Mouse (Mus musculus) urinary bladder, postnatal 4 days (tissue): Measurements from ENCODE around the gene Oaz1.
A peak's percentile ranks its signal among the peaks of the same experiment; 100 is the strongest.

ENCODE experiments used
- DNase-seq, 2 experiments: peaks; one replicate each; pipeline ENCODE4 v3.0.0; 2021 to 2022; ENCODE audit warnings: low spot score in 2 of 2

Gene Oaz1

DNA sequence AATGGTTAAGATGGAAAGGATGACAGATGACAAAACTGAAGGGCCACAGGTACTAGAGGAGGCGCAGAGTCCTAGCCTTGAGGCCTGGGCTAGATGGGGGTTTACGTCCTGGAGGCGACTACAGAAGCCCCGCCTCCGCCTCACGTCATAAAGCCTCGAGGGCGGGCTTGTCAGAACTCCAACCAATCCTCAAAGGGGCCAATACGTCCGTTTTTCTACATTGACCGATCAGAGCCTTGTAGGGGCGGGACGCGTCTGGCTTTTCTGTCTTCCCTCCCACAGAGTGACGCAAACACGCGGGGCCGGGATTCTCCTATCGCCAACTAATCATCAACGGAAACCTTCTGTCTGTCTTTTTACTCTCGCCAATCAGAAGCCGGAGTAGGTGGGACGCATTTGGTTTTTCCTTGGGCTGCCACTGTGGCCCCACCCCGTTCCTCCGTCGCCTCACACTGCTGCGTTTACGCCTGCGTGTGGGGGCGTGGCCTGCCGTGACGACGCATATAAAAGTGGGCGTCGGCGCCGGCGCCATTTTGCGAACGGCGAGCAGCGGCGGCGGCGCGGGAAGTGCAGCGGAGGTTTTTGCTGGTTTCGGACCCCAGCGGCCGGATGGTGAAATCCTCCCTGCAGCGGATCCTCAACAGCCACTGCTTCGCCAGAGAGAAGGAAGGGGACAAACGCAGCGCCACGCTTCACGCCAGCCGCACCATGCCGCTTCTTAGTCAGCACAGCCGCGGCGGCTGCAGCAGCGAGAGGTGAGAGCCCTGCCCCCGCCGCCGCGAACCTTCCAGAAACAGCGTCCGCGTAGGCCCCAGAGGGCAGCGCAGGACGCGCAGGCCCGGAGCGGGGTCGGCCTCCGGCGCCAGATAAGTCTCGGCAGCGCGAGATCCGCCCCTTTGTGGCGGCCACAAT lies at the start of gene Oaz1:
TSS of gene Oaz1 (plus strand) at position 506 of the 912 bp plus-strand sequence.
- peak; percentile 97 to 98 for DNase-seq

DNA sequence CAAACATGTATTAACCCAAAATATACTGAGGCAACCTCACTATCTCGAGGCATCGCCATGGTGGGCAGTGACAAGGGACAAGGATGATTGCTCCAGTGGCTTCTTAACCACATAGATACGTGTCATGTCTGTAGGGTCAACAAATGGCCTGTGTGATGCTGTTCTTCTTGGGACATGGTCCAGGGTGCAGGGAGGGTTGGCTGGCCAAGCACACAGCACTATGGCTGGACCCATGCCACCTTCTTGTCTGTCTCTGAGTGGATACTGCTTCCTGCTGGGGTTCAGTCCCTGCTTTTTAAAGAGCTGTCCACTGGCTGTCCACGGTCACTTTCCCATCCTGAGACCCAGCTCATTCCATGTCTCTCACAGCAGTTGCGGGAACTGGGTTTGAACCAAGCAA lies 49.3 kb upstream of the Oaz1 start:
- no peak for DNase-seq

DNA sequence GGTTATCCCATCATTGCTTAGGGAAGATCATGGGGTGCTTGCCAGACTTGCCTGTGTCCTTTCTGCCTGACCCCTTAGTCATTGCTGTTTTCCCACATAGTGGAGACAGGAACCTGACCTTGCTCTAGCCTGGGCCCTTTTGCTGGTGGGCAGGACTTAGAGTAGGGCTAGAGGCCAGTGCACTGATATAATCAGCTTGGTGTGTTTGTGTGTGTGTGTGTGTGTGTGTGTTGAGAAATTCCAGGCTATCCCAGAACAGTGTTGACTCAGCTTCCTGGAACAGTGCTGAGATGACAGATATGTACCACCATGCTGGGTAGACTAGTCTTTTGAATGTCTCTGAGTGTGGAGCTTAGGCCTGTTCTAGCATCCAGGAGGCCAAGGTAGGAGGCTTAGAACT lies 46.9 kb upstream of the Oaz1 start:
- no peak for DNase-seq

DNA sequence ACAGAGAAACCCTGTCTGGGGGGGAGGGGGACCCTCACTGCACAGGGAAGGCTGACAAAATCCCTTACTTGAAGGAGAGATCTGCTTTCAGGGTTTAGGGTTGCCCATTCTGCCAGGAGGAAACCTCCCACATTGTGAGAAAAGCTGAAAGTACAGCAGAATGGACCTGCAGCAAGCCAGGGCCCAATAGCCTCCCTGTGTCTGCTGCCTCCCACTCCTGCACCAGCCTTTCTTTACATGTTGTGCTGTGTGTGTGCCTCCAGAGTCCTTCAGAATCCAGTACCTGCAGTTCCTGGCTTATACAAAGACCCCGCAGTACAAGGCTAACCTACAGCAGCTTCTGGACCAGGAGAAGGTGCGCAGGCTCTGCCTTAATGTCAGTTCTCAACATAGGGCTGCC lies 42.2 kb upstream of the Oaz1 start:
- no peak for DNase-seq

DNA sequence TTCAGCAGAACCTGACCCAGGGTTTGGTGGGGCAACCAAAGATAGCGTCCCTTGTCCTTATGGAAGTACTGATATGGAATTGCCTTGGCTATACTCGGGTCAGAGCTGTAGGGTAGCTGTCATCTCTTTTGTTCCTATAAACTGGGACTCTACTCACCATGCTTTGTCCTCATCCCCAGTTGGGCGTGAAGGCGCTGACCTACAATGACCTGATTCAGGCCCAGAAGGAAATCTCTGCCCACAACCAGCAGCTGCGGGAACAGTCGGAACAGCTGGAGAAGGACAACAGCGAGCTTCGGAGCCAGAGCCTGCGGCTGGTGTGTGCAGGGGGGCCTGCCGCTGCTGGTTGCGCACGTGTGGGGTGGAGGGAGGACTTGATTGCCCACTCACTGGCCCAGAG lies 41.6 kb upstream of the Oaz1 start:
- no peak for DNase-seq

DNA sequence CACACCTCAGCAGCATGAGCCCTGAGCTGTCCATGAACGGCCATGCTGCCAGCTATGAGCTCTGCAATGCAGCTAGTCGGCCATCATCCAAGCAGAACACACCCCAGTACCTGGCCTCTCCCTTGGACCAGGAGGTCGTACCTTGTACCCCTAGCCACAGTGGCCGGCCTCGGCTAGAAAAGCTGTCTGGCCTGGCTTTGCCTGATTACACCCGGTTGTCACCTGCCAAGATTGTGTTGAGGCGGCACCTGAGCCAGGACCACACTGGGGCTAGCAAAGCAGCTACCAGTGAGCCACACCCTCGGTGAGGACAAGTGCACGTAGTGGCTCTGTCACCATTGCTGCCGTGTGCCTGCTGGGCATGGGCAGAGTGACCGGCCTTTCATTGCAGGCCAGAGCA lies 40.5 kb upstream of the Oaz1 start:
- DNase-seq = no peak

DNA sequence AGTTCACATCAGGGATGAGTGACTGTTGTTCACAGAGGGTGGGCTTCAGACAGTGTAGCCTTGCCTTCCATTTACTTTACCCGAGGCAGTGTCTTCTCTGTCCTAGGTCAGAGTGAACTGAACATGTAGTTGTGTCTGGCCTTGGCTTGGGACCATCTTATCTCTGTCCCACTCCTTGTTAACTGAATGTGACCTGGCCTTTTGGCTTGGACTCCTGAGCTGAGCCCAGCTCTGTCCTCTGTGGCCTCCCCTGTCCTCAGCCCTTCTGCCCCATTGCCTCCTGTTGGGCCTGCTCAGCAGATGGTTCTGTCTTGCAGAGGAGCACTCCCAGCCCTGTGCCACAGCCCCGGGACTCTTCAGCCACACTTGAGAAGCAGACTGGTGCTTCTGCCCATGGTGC lies 38.9 kb upstream of the Oaz1 start:
- DNase-seq = no peak

DNA sequence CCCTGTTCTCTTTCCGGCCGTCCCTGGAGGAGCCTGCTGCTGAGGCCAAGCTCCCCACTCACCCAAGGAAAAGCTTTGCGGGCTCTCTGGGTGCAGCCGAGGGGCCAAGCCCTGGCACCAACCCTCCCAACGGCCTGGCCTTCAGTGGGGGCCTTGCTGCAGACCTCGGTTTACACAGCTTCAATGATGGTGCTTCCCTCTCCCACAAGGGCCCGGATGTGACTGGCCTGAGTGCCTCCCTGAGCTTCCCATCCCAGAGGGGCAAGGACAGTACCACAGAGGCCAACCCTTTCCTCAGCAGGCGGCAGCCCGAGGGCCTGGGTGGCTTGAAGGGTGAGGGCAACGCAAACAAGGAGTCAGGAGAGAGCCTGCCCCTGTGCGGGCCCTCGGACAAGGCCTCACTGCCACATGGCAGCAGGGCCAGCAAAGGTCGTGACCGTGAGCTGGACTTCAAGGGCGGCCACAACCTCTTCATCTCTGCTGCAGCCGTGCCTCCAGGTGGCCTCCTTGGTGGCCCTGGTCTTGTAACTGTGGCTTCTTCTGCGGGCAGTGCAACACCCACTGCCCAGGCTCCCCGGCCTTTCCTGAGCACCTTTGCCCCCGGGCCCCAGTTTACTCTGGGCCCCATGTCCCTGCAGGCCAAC lies 35.6 kb upstream of the Oaz1 start:
- no peak for DNase-seq

DNA sequence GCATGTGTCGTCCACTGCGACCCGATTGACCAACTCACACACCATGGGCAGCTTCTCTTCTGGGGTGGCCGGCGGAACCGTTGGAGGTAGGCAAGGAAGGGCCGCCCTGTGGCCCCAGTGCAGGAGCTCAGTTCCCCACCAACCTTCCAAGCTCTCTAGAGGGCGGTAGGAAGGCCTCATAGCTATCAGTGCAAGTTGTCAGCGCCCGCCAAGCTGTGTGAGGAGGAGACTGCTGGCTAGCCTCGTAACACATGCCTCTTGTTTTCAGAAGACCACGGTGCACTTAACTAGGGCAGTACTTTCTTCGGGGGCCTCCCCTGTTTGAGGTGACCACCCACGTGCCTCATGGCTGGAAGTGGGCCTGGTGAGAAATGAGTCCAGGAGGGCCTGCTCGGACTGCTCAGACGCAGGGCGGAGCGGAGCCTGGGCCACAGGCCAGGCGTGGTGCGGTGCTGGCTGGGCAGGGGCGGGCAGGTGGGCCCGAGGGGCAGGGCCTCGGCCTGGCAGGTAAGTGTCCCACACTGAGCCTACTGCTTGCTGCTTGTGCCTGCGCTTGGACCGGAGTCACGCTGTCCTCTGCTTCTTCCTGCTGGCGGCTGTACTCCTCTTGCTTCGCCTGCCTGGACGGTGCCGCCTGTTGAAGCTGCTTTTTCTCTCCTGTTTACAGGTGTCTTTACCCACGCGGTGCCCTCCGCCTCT lies 34.8 kb upstream of the Oaz1 start:
- no peak for DNase-seq

DNA sequence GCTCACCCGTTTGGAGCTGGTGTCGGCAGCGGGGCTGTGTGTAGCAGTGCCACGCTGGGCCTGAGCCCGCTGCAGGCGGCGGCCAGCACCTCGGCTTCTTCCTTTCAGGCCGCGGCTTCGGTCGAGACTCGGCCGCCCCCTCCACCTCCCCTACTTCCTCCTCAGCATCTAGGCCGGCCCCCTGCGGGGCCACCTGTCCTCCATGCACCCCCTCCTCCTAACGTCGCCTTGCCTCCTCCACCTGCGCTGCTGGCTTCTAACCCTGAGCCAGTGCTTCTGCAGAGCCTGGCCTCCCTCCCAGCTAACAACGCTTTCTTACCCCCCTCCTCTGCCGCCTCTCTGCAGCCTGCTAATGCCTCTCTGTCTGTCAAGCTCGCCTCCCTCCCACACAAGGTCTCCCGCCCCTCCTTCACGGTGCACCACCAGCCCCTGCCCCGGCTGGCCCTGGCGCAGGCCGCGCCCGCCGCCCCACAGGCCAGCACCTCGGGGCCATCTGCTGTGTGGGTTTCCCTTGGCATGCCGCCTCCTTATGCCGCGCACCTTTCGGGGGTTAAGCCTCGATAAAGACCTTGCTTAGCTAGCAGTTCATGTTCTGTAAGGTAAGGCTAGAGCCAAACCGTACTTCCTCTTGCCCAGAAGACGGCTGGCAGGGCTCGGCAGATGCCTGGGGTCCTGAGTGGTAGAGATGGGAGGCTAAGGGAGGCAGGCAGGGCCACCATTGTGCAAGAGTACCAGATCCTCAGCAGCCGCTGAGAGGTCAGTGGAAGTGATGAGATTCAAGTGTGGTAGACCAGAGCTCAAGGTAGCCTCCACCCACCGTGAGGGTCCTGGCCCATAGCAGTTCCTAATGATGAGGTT lies 34.1 kb upstream of the Oaz1 start:
- peak in 1 of 2 experiments; percentile 35 for DNase-seq

DNA sequence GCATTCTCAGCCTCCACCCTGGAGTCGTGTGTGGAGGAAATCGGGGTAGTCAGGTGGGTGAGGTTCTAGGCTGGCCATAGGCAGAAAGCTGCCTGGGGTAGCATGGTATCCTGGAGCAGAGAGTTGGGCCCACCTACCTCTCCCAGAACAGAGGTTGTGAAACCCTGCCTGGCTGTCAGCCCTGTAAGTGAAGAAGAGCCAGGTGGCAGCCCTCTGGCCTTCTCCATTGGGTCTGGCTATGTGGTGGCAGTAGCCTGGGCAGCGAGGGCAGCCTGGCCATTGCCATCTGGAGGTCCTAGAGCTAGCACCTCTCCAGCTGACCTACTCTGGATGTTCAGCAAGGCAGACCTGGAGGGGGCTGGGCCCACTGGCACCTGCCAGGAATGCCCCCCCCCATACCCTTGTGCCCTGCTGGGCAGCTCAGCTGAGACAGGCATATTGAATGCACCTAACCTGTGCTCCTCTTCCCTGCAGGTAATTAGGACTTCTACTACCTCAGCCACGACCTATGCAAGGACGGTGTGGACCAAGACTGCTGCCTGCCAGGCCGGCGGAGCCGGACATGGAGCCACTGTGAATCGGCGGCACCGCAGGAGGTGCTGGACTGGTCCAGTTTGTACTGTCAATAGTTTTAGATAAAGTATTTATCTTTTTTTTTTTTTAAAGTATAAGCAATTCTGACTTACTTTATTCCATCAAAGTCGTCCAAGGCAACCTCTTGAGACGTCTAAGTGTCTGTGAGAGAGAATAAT lies 33.2 kb upstream of the Oaz1 start:
- DNase-seq = no peak

DNA sequence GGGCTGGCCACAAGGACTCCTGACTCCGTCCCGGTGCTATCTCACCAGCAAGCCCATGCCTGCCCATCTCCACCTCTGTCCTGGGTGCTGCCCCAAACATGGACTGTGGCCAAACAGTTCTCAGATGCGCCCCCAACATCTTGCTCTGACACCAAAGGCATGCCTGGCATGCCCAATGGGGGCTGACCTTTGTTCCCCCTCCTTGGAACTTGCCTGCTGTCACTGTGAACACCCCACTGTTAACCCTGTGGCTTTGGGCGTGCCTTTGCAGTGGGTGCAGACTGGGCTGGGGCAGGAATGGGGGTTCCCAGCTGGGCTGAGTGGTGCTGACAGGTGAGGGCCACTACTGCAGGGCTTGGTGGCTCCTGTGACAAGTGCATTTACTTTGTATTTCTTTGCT lies 32.7 kb upstream of the Oaz1 start:
- no peak for DNase-seq

DNA sequence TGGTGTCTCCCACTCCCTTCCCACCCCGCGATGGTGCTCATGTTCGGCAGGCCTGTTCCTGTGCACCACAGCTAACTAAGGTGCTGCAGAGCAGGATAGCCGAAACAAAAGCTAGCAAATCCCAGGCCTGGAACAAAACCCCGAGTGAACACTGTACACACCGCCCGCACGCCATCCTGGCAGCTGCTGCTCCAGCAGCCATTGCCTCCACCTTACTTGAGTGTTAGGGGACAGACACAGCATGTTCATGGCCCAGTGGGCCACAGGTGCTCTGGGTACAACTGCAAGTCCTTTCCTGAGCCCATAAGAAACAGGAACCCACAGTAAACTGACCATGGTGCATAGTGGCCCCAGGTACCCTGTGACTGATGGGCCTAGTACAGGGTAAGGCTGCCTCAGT lies 31.7 kb upstream of the Oaz1 start:
- DNase-seq = no peak

DNA sequence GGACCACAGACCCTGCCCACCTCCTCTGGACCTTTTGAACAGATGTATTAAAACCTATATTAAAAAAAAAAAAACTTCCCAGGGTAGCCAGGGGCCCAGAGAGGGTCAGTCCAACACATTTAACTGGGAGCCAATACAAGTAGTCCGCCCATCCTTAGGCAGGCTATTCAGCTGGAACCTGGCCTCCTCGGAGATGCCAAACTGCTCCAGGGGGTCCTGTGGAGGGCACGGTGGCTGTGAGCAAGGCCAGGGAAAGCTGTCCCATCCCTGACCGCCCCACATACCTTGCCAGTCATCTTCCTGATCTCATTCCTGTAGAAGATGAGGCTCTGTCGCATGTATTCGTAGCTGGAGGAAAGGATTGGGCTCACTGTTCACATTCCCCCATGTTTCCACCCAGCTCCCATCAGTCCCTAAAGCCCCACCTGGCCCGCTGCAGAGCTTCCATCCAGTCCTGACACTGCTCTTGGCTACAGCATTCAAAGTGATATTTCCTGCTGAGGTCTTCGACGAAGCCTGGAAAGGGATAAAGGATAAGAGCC lies 30.1 kb upstream of the Oaz1 start:
- no peak for DNase-seq

DNA sequence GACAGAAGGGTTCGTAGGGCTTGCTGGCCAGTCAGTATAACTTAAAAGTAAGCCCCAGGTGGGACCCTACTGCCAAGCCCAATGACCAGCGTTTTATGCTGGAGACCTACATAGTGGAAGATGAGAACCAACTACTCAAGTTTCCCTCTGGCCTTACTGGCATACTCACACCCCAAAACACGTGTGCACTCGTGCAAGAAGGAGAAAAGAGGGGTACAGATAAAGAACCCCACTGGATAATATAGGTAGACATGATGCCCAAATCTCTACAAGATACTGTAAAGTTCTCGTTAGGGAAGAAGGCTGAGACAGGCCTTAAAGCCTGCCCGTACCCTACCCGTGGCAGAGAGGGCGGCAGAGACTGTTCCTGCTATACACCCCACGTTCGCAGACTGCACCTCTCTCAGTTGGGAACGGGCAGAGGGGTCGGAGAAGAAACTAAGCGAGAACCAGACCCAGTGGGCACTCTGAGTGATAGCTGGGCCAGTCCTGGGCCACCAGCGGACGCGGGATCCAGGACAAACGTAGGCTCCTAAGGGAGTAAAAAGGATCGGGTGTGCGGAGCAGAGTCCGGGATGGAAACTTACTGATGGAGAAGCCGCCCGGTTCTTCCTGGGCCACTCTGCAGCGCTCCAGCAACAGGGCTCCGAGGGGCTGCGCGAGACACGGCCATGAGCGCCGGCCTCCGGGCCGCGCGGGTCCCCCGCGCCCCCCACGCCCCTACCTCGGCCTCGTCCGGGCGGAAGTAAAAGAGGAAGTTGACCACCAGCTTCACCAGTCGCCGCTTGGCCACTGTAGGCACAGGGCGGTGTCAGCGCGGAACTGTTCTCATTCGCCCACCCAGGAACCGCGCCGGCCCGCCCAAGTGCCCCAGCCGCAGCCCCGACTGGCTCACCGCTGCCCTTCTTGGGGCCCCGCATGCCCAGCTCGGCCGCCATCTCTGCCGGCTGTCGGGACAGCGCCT lies 29.0 kb upstream of the Oaz1 start:
- DNase-seq = no peak

DNA sequence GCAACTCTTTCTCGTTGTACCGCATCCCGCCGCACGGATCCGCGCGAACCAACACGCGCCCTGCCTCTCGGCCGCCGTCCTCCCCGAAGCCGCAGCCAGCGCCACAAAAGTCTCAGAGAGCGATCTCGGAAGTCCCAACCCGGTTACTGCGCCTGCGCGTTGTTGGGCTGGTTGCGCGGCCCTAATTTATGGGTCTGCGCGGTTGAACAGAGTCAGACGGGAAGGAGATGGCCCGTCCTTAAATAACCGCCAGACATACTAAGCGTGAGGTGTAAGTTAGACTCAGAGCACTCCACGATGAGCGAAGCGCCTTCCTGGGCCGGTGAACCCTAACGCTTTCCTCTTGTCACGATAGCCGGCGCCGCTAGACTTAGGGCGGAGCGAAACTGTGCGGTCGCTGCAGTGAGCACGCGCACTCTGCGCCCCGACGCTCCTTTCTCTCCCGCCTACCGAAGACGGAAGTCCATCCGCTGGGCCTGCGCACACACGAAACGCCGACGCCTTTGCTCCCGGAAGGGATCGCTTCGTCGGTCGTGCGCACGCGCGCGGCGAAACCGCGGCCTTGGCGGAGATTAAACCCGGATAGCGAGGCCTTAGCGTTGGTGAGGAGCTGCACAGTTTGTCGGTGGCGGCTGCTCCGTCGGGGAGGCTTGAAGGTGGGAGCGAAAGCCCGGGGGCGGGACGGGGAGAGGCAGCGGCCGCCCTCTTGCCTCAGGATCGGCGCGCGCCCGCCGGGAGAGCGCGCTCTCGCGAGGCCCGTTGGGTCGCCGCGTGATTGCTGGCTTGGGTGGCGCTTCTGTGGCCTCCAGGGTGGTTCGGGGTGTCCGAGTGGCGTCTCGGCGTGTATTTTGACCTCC lies 28.1 kb upstream of the Oaz1 start, which contains the start of the genes Sf3a2 and Plekhj1:
TSS of gene Sf3a2 (plus strand) at position 49 of the 857 bp plus-strand sequence.
TSS of gene Plekhj1 (minus strand) at position 477 of the 857 bp plus-strand sequence.
- peak; percentile 93 for DNase-seq

DNA sequence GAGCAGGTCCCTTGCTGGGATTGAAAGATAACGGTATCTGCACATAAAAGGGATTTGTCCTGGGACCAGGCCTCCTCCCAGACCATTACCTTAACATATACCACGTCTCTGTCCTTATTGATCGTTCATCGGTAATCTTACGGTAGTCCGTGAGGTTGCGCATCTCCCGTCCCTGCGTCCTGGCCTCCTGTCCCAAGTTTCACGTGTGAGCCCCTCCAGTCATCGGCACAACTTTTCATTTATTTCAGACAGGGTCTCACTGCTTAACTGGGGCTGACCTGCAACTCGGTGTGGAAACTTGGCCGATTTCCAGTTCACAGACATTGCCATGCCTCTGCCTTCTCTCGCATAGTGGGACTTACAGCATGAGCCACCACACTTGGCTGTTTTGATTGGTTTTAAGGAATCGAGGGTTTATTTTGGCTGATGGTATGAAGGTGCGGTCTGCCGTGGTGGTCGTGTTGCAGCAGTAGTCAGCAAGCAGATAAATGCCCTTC lies 27.3 kb upstream of the Oaz1 start:
- no peak for DNase-seq
